Mouse (Mus musculus) hindbrain, embryonic 12.5 days (tissue): ENCODE data around the gene Mrpl10. TPM values are rescaled to one million over a fixed set of nuclear protein-coding genes. Genes with fewer than 3 reads are reported as not detected.

ENCODE experiments used
- ATAC-seq: fragments of 200-750 bp; cut with Nextera tagmentation; 2 replicates; pipeline ENCODE4 v1.8.0; 2017; ENCODE audit warnings: moderate TSS enrichment; ENCODE audit not compliant: low FRiP score
- H3K27ac ChIP-seq: fragments of 300-500 bp; sonication (generic); 2 replicates; pipeline ENCODE4 v1.5.1; 2016; ENCODE audit warnings: mild to moderate bottlenecking
- H3K27me3 ChIP-seq: fragments of 300-500 bp; sonication (generic); 2 replicates; pipeline ENCODE4 v1.6.1; 2016; ENCODE audit warnings: mild to moderate bottlenecking
- H3K36me3 ChIP-seq: fragments of 300-500 bp; sonication (generic); 2 replicates; pipeline ENCODE4 v1.6.1; 2016; ENCODE audit warnings: mild to moderate bottlenecking
- H3K4me1 ChIP-seq: fragments of 300-500 bp; sonication (generic); 2 replicates; pipeline ENCODE4 v1.6.1; 2016
- H3K4me2 ChIP-seq: fragments of 300-500 bp; sonication (generic); replicated peaks from 2 replicates; pipeline ENCODE4 v1.6.1; 2016; ENCODE audit warnings: mild to moderate bottlenecking
- H3K4me3 ChIP-seq: fragments of 300-500 bp; sonication (generic); 2 replicates; pipeline ENCODE4 v1.5.1; 2016; ENCODE audit warnings: mild to moderate bottlenecking
- H3K9ac ChIP-seq: fragments of 300-500 bp; sonication (generic); 2 replicates; pipeline ENCODE4 v1.6.1; 2016; ENCODE audit warnings: mild to moderate bottlenecking, moderate library complexity
- H3K9me3 ChIP-seq: fragments of 300-500 bp; sonication (generic); replicated peaks from 2 replicates; pipeline ENCODE4 v1.6.1; 2016; ENCODE audit warnings: mild to moderate bottlenecking
- WGBS: fragments of 180-500 bp; shearing (Covaris S2); methylation state at CpG from one replicate; pipeline ENCODE4 v1.1.7; 2016; 5-methylcytosine and 5-hydroxymethylcytosine counted together
- microRNA-seq: library from miRNA; unstranded; fragments of <30 nt; microRNA quantifications from one replicate; pipeline ENCODE4, GENCODE M21; 2017
- polyA plus RNA-seq: library from polyadenylated mRNA; unstranded; fragments of >200 nt; fragmentation: Nextera tagmentation; extraction: Ambion mirVana; gene quantifications from 2 replicates; pipeline ENCODE4 v1.2.1, GENCODE M21; 2016

Mrpl10 gene
- polyA plus RNA-seq, 1 experiment from 2014 or later, result 64.8 TPM

GRCm38 (mm10) chr11:97083401-97084140 is 42.2 kb downstream of the Mrpl10 start:
- peaks cover 7% of the 10 kb centered on the region for H3K4me1 ChIP-seq
- H3K9ac ChIP-seq, result peak overlapping the region; percentile 32; the same call in 1 of the 2 replicates
- H3K27me3 ChIP-seq, result 0 out of 2 replicates have a peak, but pooled peaks cover 3% of the 10 kb centered on the region
- no peaks in the 10 kb centered on the region for H3K36me3 ChIP-seq
- peak overlapping the region; percentile 2; the same call in 1 of the 2 replicates for H3K4me2 ChIP-seq
- ATAC-seq, result no peak
- H3K4me3 ChIP-seq, result no peak overlapping the region
- 42% methylated on average over 22 of the region's 22 CpGs for WGBS
- H3K27ac ChIP-seq, result no peak overlapping the region
- H3K9me3 ChIP-seq, result 0 out of 2 replicates have a peak, but pooled peaks cover under 1% of the 10 kb centered on the region

GRCm38 (mm10) chr11:97084821-97085505 is 43.6 kb downstream of the Mrpl10 start:
- H3K9ac ChIP-seq, result no peak overlapping the region
- H3K4me3 ChIP-seq, result no peak overlapping the region
- H3K27me3 ChIP-seq, result 0 out of 2 replicates have a peak, but pooled peaks cover 3% of the 10 kb centered on the region
- H3K9me3 ChIP-seq, result peaks cover 7% of the 10 kb centered on the region; the same call in 1 of the 2 replicates
- no peaks in the 10 kb centered on the region for H3K36me3 ChIP-seq
- no peak for ATAC-seq
- WGBS, result 88% methylated on average over 15 of the region's 15 CpGs
- no peak overlapping the region for H3K27ac ChIP-seq
- no peak overlapping the region for H3K4me2 ChIP-seq
- peaks cover 7% of the 10 kb centered on the region for H3K4me1 ChIP-seq

- Histone ChIP-seq H3K9ac (no peak overlapping the region), H3K9me3 (peaks cover 7% of the 10 kb centered on the region; the same call in 1 of the 2 replicates), H3K27ac (no peak overlapping the region), H3K4me3 (no peak overlapping the region), H3K4me2 (no peak overlapping the region), H3K4me1 (peaks cover 7% of the 10 kb centered on the region), H3K36me3 (no peaks in the 10 kb centered on the region), H3K27me3 (0 out of 2 replicates have a peak, but pooled peaks cover 5% of the 10 kb centered on the region)
- no peak for ATAC-seq
- 68% methylated on average over 6 of the region's 6 CpGs for WGBS
These were observed 45.0 kb downstream of the Mrpl10 start for GRCm38 (mm10) chr11:97086365-97086764.

- WGBS, result 66% methylated on average over 2 of the region's 2 CpGs
- Histone ChIP-seq H3K4me1 (no peaks in the 10 kb centered on the region), H3K9me3 (no peaks in the 10 kb centered on the region), H3K36me3 (no peaks in the 10 kb centered on the region), H3K27ac (no peak overlapping the region), H3K4me3 (no peak overlapping the region), H3K27me3 (peaks cover 38% of the 10 kb centered on the region), H3K4me2 (no peak overlapping the region), H3K9ac (no peak overlapping the region)
- no peak for ATAC-seq
These were observed 53.2 kb downstream of the Mrpl10 start for GRCm38 (mm10) chr11:97094600-97094999.

GRCm38 (mm10) chr11:97098791-97099190 is 57.4 kb downstream of the Mrpl10 start:
- H3K4me2 ChIP-seq, result no peak overlapping the region
- H3K9me3 ChIP-seq, result no peaks in the 10 kb centered on the region
- H3K4me3 ChIP-seq, result no peak overlapping the region
- H3K27ac ChIP-seq, result no peak overlapping the region
- H3K36me3 ChIP-seq, result no peaks in the 10 kb centered on the region
- 23% methylated on average over 18 of the region's 18 CpGs for WGBS
- H3K9ac ChIP-seq, result no peak overlapping the region
- no peaks in the 10 kb centered on the region for H3K4me1 ChIP-seq
- no peak for ATAC-seq
- peaks cover 35% of the 10 kb centered on the region for H3K27me3 ChIP-seq

Small RNAs within 50 kb of the gene (microRNA-seq; reads per million reads assigned to microRNA genes)
- gene Mir8103, result 1.1 reads per million

Other genes with a start within 250 kb of the Mrpl10 start
- gene Nfe2l1, start 211.6 kb upstream of the Mrpl10 start, polyA plus RNA-seq, result 82.8 and 88.2 TPM in 2 replicates
- gene Copz2, start 191.7 kb upstream of the Mrpl10 start, polyA plus RNA-seq, result 56.5 and 60.7 TPM in 2 replicates
- gene Cdk5rap3, start 125.1 kb upstream of the Mrpl10 start, polyA plus RNA-seq, result 98.8 and 98.9 TPM in 2 replicates
- gene Prr15l, start 113.5 kb upstream of the Mrpl10 start, polyA plus RNA-seq, result 0.53 and 1.5 TPM in 2 replicates
- gene Pnpo, start 97.6 kb upstream of the Mrpl10 start, polyA plus RNA-seq, result 21.5 and 22.5 TPM in 2 replicates
- 19.0 and 20.8 TPM in 2 replicates for gene Sp2, start 58.6 kb upstream of the Mrpl10 start, polyA plus RNA-seq
- 0.26 and 0.46 TPM in 2 replicates for gene Sp6, start 28.2 kb upstream of the Mrpl10 start, polyA plus RNA-seq
- 21.2 and 23.9 TPM in 2 replicates for gene Scrn2, start 11.6 kb upstream of the Mrpl10 start, polyA plus RNA-seq
- 4.8 and 5.1 TPM in 2 replicates for gene Lrrc46, start 153 bp upstream of the Mrpl10 start, polyA plus RNA-seq
- gene Osbpl7, start 9.1 kb downstream of the Mrpl10 start, polyA plus RNA-seq, result 9.1 and 11.9 TPM in 2 replicates
- 0.10 TPM in 1 of 2 replicates, not detected in the other for gene Tbx21, start 73.8 kb downstream of the Mrpl10 start, polyA plus RNA-seq
- 10.1 and 10.5 TPM in 2 replicates for gene Tbkbp1, start 109.9 kb downstream of the Mrpl10 start, polyA plus RNA-seq
- gene Kpnb1, start 146.3 kb downstream of the Mrpl10 start, polyA plus RNA-seq, result 53.9 and 57.8 TPM in 2 replicates
- gene Npepps, start 239.1 kb downstream of the Mrpl10 start, polyA plus RNA-seq, result 119 and 133 TPM in 2 replicates